Mouse (Mus musculus): ENCODE measurements around the gene Pitpnc1. TPM values are rescaled to one million over a fixed set of nuclear protein-coding genes. Genes with fewer than 3 reads are reported as not detected.

Pitpnc1 gene
- polyA plus RNA-seq, 1 experiment = 23.1 TPM

GRCm38 (mm10) chr11:107411576-107411975 lies 58.9 kb downstream of the Pitpnc1 start:
- Histone ChIP-seq H3K4me1 (ENCODE audit: control insufficient read depth, insufficient read depth, insufficient read length, low read length) (peaks cover 21% of the 10 kb centered on the region), H3K27ac (replicated peaks; ENCODE audit: low read depth, low read length) (no peak overlapping the region), H3K4me3 (ENCODE audit: insufficient read depth, low read depth, low read length) (no peak overlapping the region)

GRCm38 (mm10) chr11:107410804-107411203 lies 59.7 kb downstream of the Pitpnc1 start:
- no peak overlapping the region for H3K4me3 ChIP-seq (ENCODE audit: insufficient read depth, low read depth, low read length)
- peaks cover 15% of the 10 kb centered on the region for H3K4me1 ChIP-seq (ENCODE audit: control insufficient read depth, insufficient read depth, insufficient read length, low read length)
- H3K27ac ChIP-seq (replicated peaks; ENCODE audit: low read depth, low read length) = no peak overlapping the region

GRCm38 (mm10) chr11:107410090-107410732 lies 60.3 kb downstream of the Pitpnc1 start:
- no peak overlapping the region for H3K4me3 ChIP-seq (ENCODE audit: insufficient read depth, low read depth, low read length)

GRCm38 (mm10) chr11:107408886-107409285 lies 61.6 kb downstream of the Pitpnc1 start:
- no peak overlapping the region for H3K27ac ChIP-seq (replicated peaks; ENCODE audit: low read depth, low read length)
- H3K4me3 ChIP-seq (ENCODE audit: insufficient read depth, low read depth, low read length) = no peak overlapping the region
- H3K4me1 ChIP-seq (ENCODE audit: control insufficient read depth, insufficient read depth, insufficient read length, low read length) = peaks cover 8% of the 10 kb centered on the region

More at GRCm38 (mm10) chr11:107410090-107410732, 60.3 kb downstream of the Pitpnc1 start:
- Histone ChIP-seq H3K27ac (replicated peaks; ENCODE audit: low read depth, low read length) (no peak overlapping the region), H3K4me1 (ENCODE audit: control insufficient read depth, insufficient read depth, insufficient read length, low read length) (peaks cover 13% of the 10 kb centered on the region)

GRCm38 (mm10) chr11:107407698-107408097 lies 62.8 kb downstream of the Pitpnc1 start:
- no peak overlapping the region for H3K27ac ChIP-seq (replicated peaks; ENCODE audit: low read depth, low read length)
- H3K4me3 ChIP-seq (ENCODE audit: insufficient read depth, low read depth, low read length) = no peak overlapping the region
- H3K4me1 ChIP-seq (ENCODE audit: control insufficient read depth, insufficient read depth, insufficient read length, low read length) = no peaks in the 10 kb centered on the region; the same call in 1 of the 2 replicates

GRCm38 (mm10) chr11:107405606-107406333 lies 64.7 kb downstream of the Pitpnc1 start:
- no peaks in the 10 kb centered on the region for H3K4me1 ChIP-seq (ENCODE audit: control insufficient read depth, insufficient read depth, insufficient read length, low read length)
- H3K4me3 ChIP-seq (ENCODE audit: insufficient read depth, low read depth, low read length) = no peak overlapping the region
- no peak overlapping the region for H3K27ac ChIP-seq (replicated peaks; ENCODE audit: low read depth, low read length)

GRCm38 (mm10) chr11:107403309-107403708 lies 67.2 kb downstream of the Pitpnc1 start:
- Histone ChIP-seq H3K27ac (replicated peaks; ENCODE audit: low read depth, low read length) (0 out of 2 replicates have a peak overlapping the region, but pooled peaks have one; percentile 4), H3K4me1 (ENCODE audit: control insufficient read depth, insufficient read depth, insufficient read length, low read length) (no peaks in the 10 kb centered on the region), H3K4me3 (ENCODE audit: insufficient read depth, low read depth, low read length) (no peak overlapping the region)

- Histone ChIP-seq H3K4me3 (ENCODE audit: insufficient read depth, low read depth, low read length) (no peak overlapping the region), H3K4me1 (ENCODE audit: control insufficient read depth, insufficient read depth, insufficient read length, low read length) (no peaks in the 10 kb centered on the region), H3K27ac (replicated peaks; ENCODE audit: low read depth, low read length) (no peak overlapping the region)
Measured at GRCm38 (mm10) chr11:107401839-107402590, 68.5 kb downstream of the Pitpnc1 start.

GRCm38 (mm10) chr11:107400826-107401225 lies 69.7 kb downstream of the Pitpnc1 start:
- no peaks in the 10 kb centered on the region for H3K4me1 ChIP-seq (ENCODE audit: control insufficient read depth, insufficient read depth, insufficient read length, low read length)
- no peak overlapping the region for H3K4me3 ChIP-seq (ENCODE audit: insufficient read depth, low read depth, low read length)
- no peak overlapping the region for H3K27ac ChIP-seq (replicated peaks; ENCODE audit: low read depth, low read length)

GRCm38 (mm10) chr11:107400005-107400404 lies 70.5 kb downstream of the Pitpnc1 start:
- Histone ChIP-seq H3K27ac (replicated peaks; ENCODE audit: low read depth, low read length) (no peak overlapping the region), H3K4me3 (ENCODE audit: insufficient read depth, low read depth, low read length) (no peak overlapping the region), H3K4me1 (ENCODE audit: control insufficient read depth, insufficient read depth, insufficient read length, low read length) (0 out of 2 replicates have a peak, but pooled peaks cover under 1% of the 10 kb centered on the region)

GRCm38 (mm10) chr11:107397326-107397998 lies 73.0 kb downstream of the Pitpnc1 start:
- H3K4me1 ChIP-seq (ENCODE audit: control insufficient read depth, insufficient read depth, insufficient read length, low read length) = peaks cover 13% of the 10 kb centered on the region; the same call in 1 of the 2 replicates
- H3K27ac ChIP-seq (replicated peaks; ENCODE audit: low read depth, low read length) = no peak overlapping the region
- no peak overlapping the region for H3K4me3 ChIP-seq (ENCODE audit: insufficient read depth, low read depth, low read length)

GRCm38 (mm10) chr11:107394245-107394644 lies 76.3 kb downstream of the Pitpnc1 start:
- Histone ChIP-seq H3K27ac (replicated peaks; ENCODE audit: low read depth, low read length) (peak overlapping the region; percentile 68), H3K4me3 (ENCODE audit: insufficient read depth, low read depth, low read length) (no peak overlapping the region), H3K4me1 (ENCODE audit: control insufficient read depth, insufficient read depth, insufficient read length, low read length) (peaks cover 23% of the 10 kb centered on the region)

- H3K27ac ChIP-seq (replicated peaks; ENCODE audit: low read depth, low read length) = peak overlapping the region; percentile 68
- no peak overlapping the region for H3K4me3 ChIP-seq (ENCODE audit: insufficient read depth, low read depth, low read length)
- H3K4me1 ChIP-seq (ENCODE audit: control insufficient read depth, insufficient read depth, insufficient read length, low read length) = peaks cover 23% of the 10 kb centered on the region
Measured at GRCm38 (mm10) chr11:107393828-107394165, 76.7 kb downstream of the Pitpnc1 start.

GRCm38 (mm10) chr11:107393154-107393827 lies 77.2 kb downstream of the Pitpnc1 start:
- H3K4me3 ChIP-seq (ENCODE audit: insufficient read depth, low read depth, low read length) = no peak overlapping the region
- peaks cover 23% of the 10 kb centered on the region for H3K4me1 ChIP-seq (ENCODE audit: control insufficient read depth, insufficient read depth, insufficient read length, low read length)
- H3K27ac ChIP-seq (replicated peaks; ENCODE audit: low read depth, low read length) = peak overlapping the region; percentile 68
